Mouse (Mus musculus) 3134 (cell line): ENCODE data around the gene Krit1.
"Not testable (repeated sequence)": the region's sequence is repeated elsewhere in the genome, so short reads cannot be mapped to it uniquely, and the experiment has no call there.

Source experiments
- DNase-seq: peaks from one replicate; pipeline ENCODE4 v3.0.0-alpha.2; 2011; ENCODE audit warnings: low spot score; ENCODE audit not compliant: insufficient read length; ENCODE audit errors: extremely low read depth

Gene Krit1

GRCm38 (mm10) chr5:3873485-3873884 is 70.5 kb downstream of the Krit1 start:
- peak; percentile 28 for DNase-seq

GRCm38 (mm10) chr5:3886862-3887261 is 83.9 kb downstream of the Krit1 start:
- not testable (repeated sequence) for DNase-seq

- no peak for DNase-seq
These were observed 86.2 kb downstream of the Krit1 start for GRCm38 (mm10) chr5:3889201-3889600.

GRCm38 (mm10) chr5:3893459-3894293 is 90.7 kb downstream of the Krit1 start, which contains the start of gene Mterf1a:
TSS of gene Mterf1a (minus strand) at chr5:3893933.
- peak; percentile 64 for DNase-seq

- not testable (repeated sequence) for DNase-seq
These were observed 91.3 kb downstream of the Krit1 start for GRCm38 (mm10) chr5:3894294-3894619.
